12 mouse cellular contexts compared by ENCODE assay signal in the genomic region with DNA sequence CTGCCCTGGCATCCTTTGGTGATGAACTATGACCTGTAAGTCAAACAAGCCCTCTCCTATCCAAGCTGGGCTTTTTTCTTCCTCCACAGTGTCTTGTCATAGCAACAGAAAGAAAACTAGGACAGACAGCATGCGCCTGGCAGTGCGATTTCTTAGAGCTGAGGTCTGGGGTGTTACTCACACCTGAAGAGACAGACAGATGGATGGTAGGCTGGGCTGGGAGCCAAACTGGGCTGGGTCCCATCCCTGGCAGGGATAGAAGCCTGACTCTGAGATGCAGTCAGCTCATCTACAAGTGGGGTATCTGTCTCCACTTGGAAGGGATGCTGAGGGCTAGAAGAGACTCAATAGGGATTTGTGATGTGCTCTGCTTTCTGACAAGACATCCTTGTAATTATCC. TPM values are rescaled to one million over a fixed set of nuclear protein-coding genes. Genes with fewer than 3 reads are reported as not detected.
DNase-seq lines count a peak whose midpoint lies in the region; ATAC-seq lines count a peak whose summit lies in the region.
"Had no signal": no experiment of that assay in that cellular context is flagged by ENCODE, and none has a peak within 500 bp of the region (broad histone marks: within the 10 kb centered on the region; RNA-seq: fewer than 3 reads in every experiment).

No protein-coding gene starts in this region.

- peak; percentile 97 for DNase-seq in cerebellum, postnatal 10 days
- DNase-seq in left cerebral cortex, adult 9 months (ENCODE audit: low spot score in 2 of 2), result peak; percentile 55 to 82
- peak; percentile 58 for DNase-seq in right cerebral cortex, postnatal 4 days
- no peak for DNase-seq in retina, postnatal 1 day
- DNase-seq in adrenal gland, postnatal 10 days, result no peak
- DNase-seq in midbrain, embryonic 10.5 days (ENCODE audit: low spot score), result no peak
- DNase-seq: kidney, adult 11 months had no signal

- 0 out of 2 replicates have a peak, but pooled peaks cover 5% of the 10 kb centered on the region for H3K27me3 ChIP-seq in midbrain, embryonic 13.5 days
- no peaks in the 10 kb centered on the region for H3K27me3 ChIP-seq in midbrain, embryonic 15.5 days (replicated peaks)
- H3K27me3 ChIP-seq in midbrain, embryonic 10.5 days (ENCODE audit: low read depth, poor library complexity, severe bottlenecking), result no peaks in the 10 kb centered on the region
- H3K27me3 ChIP-seq: embryonic facial prominence, embryonic 12.5 days; heart, embryonic 15.5 days had no signal

- no peak for ATAC-seq in midbrain, embryonic 13.5 days
- ATAC-seq in midbrain, embryonic 15.5 days (replicated peaks), result no peak
- ATAC-seq: liver, embryonic 12.5 days had no signal

- H3K4me3 ChIP-seq in midbrain, embryonic 13.5 days (replicated peaks), result no peak overlapping the region
- H3K4me3 ChIP-seq in midbrain, embryonic 15.5 days, result no peak overlapping the region
- no peak overlapping the region for H3K4me3 ChIP-seq in midbrain, embryonic 10.5 days
- H3K4me3 ChIP-seq: embryonic facial prominence, embryonic 12.5 days; heart, embryonic 15.5 days; liver, embryonic 12.5 days had no signal

- no peaks in the 10 kb centered on the region for H3K4me1 ChIP-seq in midbrain, embryonic 13.5 days (replicated peaks)
- H3K4me1 ChIP-seq in midbrain, embryonic 15.5 days, result no peaks in the 10 kb centered on the region
- H3K4me1 ChIP-seq in midbrain, embryonic 10.5 days, result no peaks in the 10 kb centered on the region
- H3K4me1 ChIP-seq: embryonic facial prominence, embryonic 12.5 days; heart, embryonic 15.5 days; liver, embryonic 12.5 days had no signal

- WGBS in midbrain, embryonic 13.5 days, result 96% methylated on average over 2 of the region's 2 CpGs
- 79% methylated on average over 2 of the region's 2 CpGs for WGBS in midbrain, embryonic 15.5 days
- WGBS in midbrain, embryonic 10.5 days, result 85% methylated on average over 2 of the region's 2 CpGs

- H3K27ac ChIP-seq in midbrain, embryonic 13.5 days, result no peak overlapping the region
- H3K27ac ChIP-seq in midbrain, embryonic 15.5 days, result no peak overlapping the region
- H3K27ac ChIP-seq in midbrain, embryonic 10.5 days (replicated peaks), result no peak overlapping the region
- H3K27ac ChIP-seq: embryonic facial prominence, embryonic 12.5 days; heart, embryonic 15.5 days; liver, embryonic 12.5 days had no signal

- H3K9me3 ChIP-seq in midbrain, embryonic 13.5 days, result no peaks in the 10 kb centered on the region
- no peaks in the 10 kb centered on the region for H3K9me3 ChIP-seq in midbrain, embryonic 15.5 days
- no peaks in the 10 kb centered on the region for H3K9me3 ChIP-seq in midbrain, embryonic 10.5 days (replicated peaks)
- H3K9me3 ChIP-seq: embryonic facial prominence, embryonic 12.5 days; heart, embryonic 15.5 days; liver, embryonic 12.5 days had no signal

- no peak overlapping the region for H3K4me2 ChIP-seq in midbrain, embryonic 13.5 days (replicated peaks)
- no peak overlapping the region for H3K4me2 ChIP-seq in midbrain, embryonic 15.5 days
- H3K4me2 ChIP-seq: embryonic facial prominence, embryonic 12.5 days; heart, embryonic 15.5 days; liver, embryonic 12.5 days had no signal

- H3K36me3 ChIP-seq in midbrain, embryonic 13.5 days, result no peaks in the 10 kb centered on the region
- no peaks in the 10 kb centered on the region for H3K36me3 ChIP-seq in midbrain, embryonic 15.5 days (replicated peaks)
- H3K36me3 ChIP-seq in midbrain, embryonic 10.5 days, result no peaks in the 10 kb centered on the region
- H3K36me3 ChIP-seq: embryonic facial prominence, embryonic 12.5 days; heart, embryonic 15.5 days; liver, embryonic 12.5 days had no signal

- H3K9ac ChIP-seq in midbrain, embryonic 13.5 days (replicated peaks), result 0 out of 2 replicates have a peak overlapping the region, but pooled peaks have one; percentile 14
- H3K9ac ChIP-seq in midbrain, embryonic 15.5 days, result no peak overlapping the region
- H3K9ac ChIP-seq: embryonic facial prominence, embryonic 12.5 days; heart, embryonic 15.5 days; liver, embryonic 12.5 days had no signal

RNA-seq across cellular contexts. Expression of gene Man2b2, which starts 8.6 kb away (rescaled TPM):
- polyA plus RNA-seq in midbrain, embryonic 13.5 days (2015; fragmentation: Nextera tagmentation; extraction: Ambion mirVana), result 8.2 and 10.2 TPM in 2 replicates
- 11.7 and 13.1 TPM in 2 replicates for polyA plus RNA-seq in midbrain, embryonic 15.5 days (2015; fragmentation: Nextera tagmentation; extraction: Ambion mirVana)
- total RNA-seq in adrenal gland, postnatal 10 days (2021), result 10 to 100 TPM; 37.5 TPM
- 15.4 and 16.2 TPM in 2 replicates for polyA plus RNA-seq in midbrain, embryonic 10.5 days (2016; fragmentation: Nextera tagmentation; extraction: Ambion mirVana)

RNA-seq across cellular contexts. Expression of gene Ppp2r2c, which starts 29.3 kb away (rescaled TPM):
- polyA plus RNA-seq in midbrain, embryonic 13.5 days (2015; fragmentation: Nextera tagmentation; extraction: Ambion mirVana), result 11.3 and 12.2 TPM in 2 replicates
- 54.7 and 55.3 TPM in 2 replicates for polyA plus RNA-seq in midbrain, embryonic 15.5 days (2015; fragmentation: Nextera tagmentation; extraction: Ambion mirVana)
- total RNA-seq in adrenal gland, postnatal 10 days (2021), result 10 to 100 TPM in 1 of 2 experiments, 1 to 10 TPM in 1; 7.0 to 10.2 TPM
- polyA plus RNA-seq in midbrain, embryonic 10.5 days (2016; fragmentation: Nextera tagmentation; extraction: Ambion mirVana), result 0.48 and 0.83 TPM in 2 replicates

RNA-seq across cellular contexts. Expression of gene Mrfap1, which starts 42.5 kb away (rescaled TPM):
- 296 and 302 TPM in 2 replicates for polyA plus RNA-seq in midbrain, embryonic 13.5 days (2015; fragmentation: Nextera tagmentation; extraction: Ambion mirVana)
- 289 and 308 TPM in 2 replicates for polyA plus RNA-seq in midbrain, embryonic 15.5 days (2015; fragmentation: Nextera tagmentation; extraction: Ambion mirVana)
- 100 to 1,000 TPM; 429 to 477 TPM for total RNA-seq in adrenal gland, postnatal 10 days (2021)
- 443 and 463 TPM in 2 replicates for polyA plus RNA-seq in midbrain, embryonic 10.5 days (2016; fragmentation: Nextera tagmentation; extraction: Ambion mirVana)

Comparison
In these comparisons a context has a peak if more than half of its experiments do, and no peak if none do; other contexts are left out.
1. DNase-seq: peak in cerebellum, postnatal 10 days (2 of 2), left cerebral cortex, adult 9 months (2 of 2) and right cerebral cortex, postnatal 4 days (single experiment); none in retina, postnatal 1 day (single experiment), adrenal gland, postnatal 10 days (single experiment) and midbrain, embryonic 10.5 days (single experiment).